Mouse (Mus musculus): Measurements from ENCODE around the gene Olfr1420.
"Not testable (repeated sequence)": the region's sequence is repeated elsewhere in the genome, so short reads cannot be mapped to it uniquely, and the experiment has no call there.

Gene Olfr1420

DNA sequence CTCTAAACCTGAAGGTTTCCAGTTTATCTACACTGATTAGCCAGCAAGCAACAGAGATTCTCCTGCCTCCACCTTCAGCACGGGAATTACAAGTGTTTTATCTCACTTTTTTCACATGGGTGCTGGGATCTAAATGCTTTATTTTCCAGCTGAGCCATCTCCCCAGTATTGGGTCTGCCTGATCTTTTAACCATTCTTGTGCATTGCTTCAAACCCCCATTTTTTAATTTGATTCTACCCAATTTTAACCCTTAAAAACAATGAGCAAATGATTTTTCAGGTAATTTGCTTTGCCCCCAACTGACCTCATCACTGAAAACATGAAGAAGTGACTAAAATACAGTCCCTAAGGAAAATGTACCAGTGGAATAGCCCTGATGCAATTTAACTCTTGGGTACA, at the start of gene Olfr1420:
Gene Olfr1420, plus strand, starts transcription at position 301 of the 400 bp plus-strand sequence.
- DNase-seq (ENCODE audit: low spot score), result no peak

DNA sequence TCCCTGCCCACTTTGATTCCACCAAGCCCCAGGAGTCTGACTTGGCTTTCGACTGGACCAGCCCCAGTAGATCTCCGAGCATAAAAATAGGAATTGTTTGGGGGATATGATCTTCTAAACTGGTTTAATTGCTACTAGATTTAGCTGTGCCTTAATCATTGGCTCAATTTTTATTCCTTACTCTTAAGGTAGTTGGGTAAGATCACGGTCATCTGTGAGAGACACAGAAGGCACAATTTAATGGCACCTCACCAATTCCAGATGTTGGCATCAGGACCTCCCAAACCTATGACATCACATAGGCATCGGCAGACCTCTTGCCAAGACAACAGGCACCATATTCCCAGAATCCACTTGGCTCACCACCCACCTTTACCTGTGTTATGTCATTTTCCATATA, 47.2 kb upstream of the Olfr1420 start, which contains the start of gene Olfr1417:
Gene Olfr1417, minus strand, starts transcription at position 101 of the 400 bp plus-strand sequence.
- DNase-seq (ENCODE audit: low spot score), result no peak

DNA sequence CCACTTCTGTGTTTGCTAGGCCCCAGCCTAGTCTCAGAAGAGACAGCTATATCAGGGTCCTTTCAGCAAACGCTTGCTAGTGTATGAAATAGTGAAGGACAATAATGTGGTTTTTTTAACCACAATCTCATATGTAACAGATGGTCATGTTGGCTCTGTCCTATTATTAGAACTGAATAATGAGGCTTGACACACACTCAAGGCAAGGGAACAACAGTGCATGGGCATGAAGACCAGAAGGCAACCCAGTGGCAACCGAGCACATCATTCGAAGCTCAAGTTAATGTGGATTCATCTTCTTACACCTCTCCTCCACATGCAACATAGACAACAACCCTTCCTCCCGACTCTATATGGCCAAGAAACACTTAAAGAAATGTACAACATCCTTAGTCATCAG, 40.0 kb upstream of the Olfr1420 start:
- no peak for DNase-seq (ENCODE audit: low spot score)

DNA sequence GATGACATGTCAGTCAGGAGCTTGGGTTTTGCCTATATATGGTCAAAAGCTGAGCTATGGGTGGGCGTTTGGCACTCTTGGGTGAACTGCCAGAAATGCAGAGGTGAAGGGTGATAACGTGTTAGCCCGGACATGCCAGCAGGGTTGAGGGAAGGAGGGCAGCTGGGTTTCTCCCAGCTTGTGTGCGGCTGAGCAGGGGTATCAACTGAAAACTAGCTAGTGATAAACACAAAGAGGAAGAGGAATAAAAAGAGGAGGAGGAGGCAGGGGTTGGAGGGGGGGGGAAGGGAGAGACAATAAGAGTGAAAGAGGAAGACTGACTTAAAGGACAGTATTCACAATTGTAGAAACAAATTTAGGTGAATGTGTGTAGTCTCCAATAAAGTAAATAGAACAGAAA, 33.7 kb upstream of the Olfr1420 start:
- DNase-seq (ENCODE audit: low spot score), result no peak

DNA sequence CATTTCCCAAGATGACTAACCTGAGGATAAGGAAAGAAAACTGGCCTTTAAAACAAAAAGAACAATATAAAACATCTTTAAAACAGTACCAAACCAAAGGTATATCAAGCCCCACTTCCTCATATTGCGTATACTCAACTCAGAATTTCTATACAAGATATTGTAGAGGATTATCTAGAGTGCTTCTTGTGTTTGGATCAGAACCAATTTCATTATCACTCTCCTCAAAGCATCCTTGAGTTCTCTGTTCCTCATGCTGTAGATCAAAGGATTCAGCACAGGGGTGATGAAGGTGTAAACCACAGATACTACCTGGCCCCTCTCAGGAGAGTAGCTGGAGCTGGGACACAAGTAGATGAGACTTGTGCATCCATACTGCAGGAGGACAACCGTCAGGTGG, 31.5 kb upstream of the Olfr1420 start:
- no peak for DNase-seq (ENCODE audit: low spot score)

DNA sequence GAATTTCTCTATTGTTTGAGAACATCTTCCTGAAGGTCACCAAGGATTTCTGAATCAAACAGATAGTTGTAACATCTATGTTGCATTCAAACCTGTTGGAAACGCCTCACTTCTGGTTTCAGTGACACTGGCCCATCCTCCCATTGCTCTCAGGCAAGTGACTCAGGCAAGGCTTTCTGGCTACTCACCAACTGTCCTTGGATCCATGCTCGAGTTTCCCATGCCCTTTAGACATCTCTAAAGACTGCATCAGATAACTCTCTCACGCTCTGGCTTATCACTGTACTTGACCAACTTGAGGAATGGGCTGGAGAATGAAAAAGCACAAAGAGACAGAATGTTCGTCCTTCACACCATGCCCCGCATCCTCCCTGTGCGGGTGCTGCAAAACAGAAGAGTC, 29.9 kb upstream of the Olfr1420 start:
- DNase-seq (ENCODE audit: low spot score), result no peak

DNA sequence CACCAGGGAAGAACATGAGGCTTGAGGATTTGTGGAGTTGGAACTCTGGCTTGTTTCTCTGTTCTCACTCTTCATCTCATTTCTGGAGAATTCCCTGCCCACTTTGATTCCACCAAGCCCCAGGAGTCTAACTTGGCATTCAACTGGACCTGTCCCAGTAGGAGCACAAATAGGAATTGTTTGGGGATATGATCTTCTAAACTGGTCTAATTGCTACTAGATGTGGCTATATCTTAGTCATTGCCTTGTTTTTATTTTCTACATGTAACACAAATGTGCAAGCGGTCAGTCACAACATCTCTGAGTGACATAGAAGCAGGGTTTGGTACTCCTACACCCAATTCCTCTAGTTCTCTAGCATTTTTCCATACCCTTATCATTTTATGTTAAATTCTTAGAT, 25.4 kb upstream of the Olfr1420 start, which contains the start of gene Olfr1418:
Gene Olfr1418, minus strand, starts transcription at position 101 of the 400 bp plus-strand sequence.
- DNase-seq (ENCODE audit: low spot score), result no peak

DNA sequence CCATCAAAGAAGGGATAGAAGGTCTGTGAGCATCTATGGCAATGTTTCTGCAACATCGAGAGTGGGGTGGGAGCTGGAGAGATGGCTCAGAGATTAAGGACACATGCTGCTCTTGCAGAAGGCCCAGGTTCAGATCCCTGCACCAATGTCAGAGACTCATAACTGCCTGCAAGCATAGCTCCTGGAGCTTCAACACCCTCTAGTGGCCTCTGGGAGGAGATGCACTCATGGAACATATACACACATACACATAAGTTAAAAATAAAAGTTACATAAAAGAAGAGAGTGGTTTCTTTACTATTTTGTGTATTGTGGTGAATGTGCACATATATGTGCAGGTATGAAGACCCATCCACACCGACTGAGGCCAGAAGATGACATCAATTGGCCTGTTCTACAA, 18.5 kb upstream of the Olfr1420 start:
- no peak for DNase-seq (ENCODE audit: low spot score)

DNA sequence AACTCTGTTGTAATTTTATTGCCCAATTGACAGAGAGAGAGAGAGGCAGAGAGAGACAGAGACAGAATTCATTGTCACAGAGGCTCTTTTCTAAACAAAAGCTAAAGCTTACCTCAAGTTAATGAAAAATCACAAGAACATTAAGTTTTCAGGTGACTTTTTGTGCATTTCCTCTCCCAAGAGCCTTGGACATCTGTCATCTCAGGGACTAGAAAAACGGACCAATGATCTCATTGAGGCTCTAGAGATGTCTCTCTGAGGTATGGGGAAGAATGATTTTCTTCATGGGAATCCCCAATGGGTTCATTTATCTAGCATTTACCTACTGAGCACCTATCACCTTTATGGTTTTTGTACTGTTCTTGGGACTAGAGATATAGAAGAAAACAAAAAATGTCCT, 11.4 kb upstream of the Olfr1420 start, which contains the start of gene Olfr1419:
Gene Olfr1419, minus strand, starts transcription at position 101 of the 400 bp plus-strand sequence.
- no peak for DNase-seq (ENCODE audit: low spot score)

DNA sequence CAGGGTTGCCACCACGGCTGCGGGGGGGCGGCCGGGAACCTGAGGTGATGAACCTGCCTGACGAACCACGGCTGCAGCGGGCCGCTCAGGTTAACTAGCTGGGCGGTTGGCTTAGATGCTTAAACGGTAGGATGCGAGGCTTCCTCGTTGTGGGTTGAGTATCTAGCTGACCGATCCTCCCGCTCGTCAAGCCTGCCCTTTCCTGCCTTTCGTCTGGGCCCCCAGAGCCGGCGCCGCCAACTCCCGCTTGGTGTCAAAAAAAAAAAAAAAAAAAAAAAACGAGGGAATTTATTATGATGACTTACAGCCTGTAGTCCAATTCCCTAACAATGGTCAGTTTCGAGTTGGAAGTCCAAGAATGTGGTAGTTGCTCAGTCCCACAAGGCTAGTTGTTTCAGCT, 8.0 kb upstream of the Olfr1420 start:
- DNase-seq (ENCODE audit: low spot score), result not testable (repeated sequence)

DNA sequence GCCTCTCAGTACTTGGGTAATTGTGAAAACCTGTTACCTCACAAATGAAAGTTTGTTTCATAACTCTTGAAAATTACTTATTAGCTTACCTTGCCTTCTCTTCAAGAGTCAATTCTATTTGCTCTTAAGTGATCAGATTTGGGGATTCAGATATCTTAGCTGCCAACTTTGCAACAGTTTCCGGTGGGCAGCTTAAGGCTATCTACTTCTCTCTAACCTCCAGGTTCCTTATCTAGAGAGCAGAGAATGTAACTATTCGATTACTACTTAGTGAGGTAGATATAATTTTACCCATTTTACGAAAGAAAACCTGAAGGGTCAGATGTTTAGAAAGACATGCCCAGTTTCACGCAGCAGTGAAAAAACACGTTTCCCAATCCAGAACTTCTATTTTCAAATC, 24.7 kb downstream of the Olfr1420 start:
- no peak for DNase-seq (ENCODE audit: low spot score)

DNA sequence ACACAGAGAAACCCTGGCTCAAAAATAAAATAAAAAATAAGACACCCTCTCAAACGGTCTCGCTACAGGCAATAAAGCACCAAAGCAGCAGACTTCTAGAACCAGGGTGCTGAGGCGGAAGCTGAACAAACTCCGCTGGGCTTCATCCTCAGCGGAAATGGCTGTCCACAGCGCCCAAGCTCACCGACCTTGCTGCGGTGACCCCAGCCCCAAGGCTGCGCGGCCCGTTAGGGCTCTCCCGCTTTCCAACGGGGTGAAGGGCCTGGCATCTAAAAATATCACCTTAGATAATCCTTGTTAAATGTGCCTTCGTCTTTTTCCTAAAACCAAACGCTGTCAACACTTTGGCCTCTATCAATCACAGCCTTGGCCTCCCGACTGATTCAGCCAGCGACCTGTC, 25.2 kb downstream of the Olfr1420 start:
- DNase-seq (ENCODE audit: low spot score), result peak; percentile 49

DNA sequence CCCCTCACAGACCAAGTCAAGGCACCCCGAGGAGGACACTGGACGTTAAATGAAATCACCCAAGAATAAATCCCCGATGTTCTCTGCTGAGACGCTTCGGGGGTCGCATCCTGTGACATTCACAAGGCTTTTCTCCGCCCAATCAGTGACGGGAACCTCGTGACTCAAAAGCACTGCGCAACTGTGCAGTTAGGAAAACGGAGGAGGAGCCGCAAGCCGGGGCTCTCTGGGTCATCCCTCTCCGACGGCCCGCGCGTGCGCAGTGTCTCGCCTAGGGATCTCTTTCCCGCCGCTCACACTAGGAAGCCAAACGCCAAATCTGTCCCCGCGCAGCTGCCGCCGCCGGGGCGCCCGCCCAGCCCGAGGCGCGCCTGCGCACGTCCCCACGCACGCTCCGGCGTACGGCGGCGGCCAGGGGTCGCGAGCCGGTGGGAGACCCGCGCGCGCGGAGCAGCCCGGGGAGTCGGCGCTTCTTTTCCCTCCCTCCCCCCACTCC, 25.7 kb downstream of the Olfr1420 start, which contains the start of gene Patl1:
Gene Patl1, plus strand, starts transcription at position 363 of the 496 bp plus-strand sequence.
- peak; percentile 98 for DNase-seq (ENCODE audit: low spot score)

DNA sequence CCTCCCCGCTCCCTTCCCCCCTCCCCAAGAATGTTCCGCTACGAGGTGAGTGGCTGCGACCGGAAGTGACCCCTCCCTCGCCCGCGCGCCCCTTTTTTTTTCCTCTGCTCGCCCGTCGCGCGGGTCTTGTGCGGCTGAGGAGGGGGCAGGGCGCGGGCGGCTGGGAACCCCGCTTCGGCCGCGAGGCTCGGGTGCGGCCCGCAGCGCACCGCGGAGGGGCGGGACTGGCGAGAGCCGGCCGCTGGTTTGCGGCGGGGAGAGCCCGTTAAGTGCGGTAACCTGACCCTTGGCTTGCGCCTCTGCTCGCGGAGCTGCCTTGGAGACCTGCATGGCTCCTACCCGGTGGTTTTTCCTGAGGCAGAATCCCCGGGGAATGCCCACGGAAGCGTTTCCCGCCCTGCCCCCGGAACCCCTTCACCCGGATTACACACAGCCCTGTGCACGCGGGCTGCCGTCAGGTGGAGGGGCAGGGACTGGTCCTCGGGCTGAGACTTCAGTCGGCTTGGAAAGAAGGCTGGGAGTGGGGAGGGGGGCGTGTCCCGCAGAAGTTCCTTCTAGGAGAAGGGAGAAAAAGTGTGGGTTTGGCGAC, 26.3 kb downstream of the Olfr1420 start:
- DNase-seq (ENCODE audit: low spot score), result peak; percentile 82

DNA sequence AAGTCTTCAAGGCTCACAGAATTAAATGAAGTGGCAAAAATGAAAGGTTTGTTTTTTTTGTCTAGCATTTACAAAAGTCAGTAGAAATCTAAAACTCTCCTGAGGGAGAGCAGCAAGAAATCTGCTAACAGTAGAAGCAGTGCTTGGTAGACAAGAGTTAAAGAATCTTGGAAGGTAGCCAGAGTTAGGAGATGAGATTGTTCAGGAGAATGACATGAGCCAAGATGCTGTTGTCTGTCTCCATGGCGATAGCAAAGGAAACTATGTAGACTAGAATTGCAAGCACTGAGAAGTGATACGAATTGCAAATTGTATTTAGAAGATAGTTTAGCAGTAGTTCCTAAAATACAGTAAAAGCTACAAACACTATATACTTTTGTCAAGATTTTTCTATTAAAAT, 29.4 kb downstream of the Olfr1420 start:
- no peak for DNase-seq (ENCODE audit: low spot score)

DNA sequence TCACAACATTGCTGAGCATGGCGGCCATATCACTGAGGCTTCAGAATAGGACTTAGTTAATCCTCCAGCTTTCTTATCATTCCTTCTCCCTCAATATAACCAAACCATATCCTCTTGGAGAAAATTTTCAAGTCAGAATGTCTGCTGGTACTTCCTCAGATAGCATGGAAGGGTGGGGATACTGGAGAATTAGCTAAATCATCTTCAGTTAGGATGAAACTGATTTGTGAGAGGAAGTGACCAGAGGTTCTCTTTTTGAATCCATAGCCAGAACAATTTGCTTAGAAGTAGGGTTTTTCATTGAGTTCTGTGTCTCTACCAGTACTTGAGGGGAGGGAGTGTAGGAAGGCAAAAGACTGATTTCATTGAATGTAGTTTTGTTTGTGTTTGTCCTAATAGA, 35.7 kb downstream of the Olfr1420 start:
- DNase-seq (ENCODE audit: low spot score), result no peak

DNA sequence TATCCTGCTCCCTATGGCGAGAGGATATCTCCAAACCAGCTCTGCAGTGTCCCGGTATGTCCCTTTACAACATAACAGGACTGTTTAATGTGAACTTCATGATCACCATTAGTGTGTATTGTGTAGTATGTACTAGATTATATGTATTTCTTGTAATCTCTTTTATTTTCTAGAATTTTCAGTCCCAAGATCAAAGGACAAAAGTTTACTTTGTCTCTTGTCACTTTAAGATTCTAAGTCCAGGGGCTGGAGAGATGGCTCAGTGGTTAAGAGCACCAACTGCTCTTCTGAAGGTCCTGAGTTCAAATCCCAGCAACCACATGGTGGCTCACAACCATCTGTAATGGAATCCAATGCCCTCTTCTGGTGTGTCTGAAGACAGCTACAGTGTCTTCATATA, 36.1 kb downstream of the Olfr1420 start:
- not testable (repeated sequence) for DNase-seq (ENCODE audit: low spot score)

DNA sequence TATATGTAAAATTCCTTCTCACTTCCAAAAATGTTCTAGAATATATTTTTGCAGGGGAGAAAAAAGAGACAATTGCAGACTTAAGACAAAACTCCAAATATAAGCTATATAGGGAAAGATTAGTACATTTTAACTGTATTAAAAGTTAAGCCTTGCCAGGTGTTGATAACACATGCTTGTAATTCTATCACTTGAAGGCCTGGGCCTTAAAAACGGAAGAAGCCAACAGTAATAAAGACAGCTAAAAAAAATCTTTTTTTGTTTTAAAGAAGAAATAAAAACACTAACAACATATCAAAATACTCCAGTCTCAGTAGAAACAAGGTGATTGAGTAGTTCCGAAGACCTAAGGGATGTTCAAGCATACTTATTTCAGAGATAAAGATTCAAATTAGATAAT, 40.0 kb downstream of the Olfr1420 start:
- no peak for DNase-seq (ENCODE audit: low spot score)

DNA sequence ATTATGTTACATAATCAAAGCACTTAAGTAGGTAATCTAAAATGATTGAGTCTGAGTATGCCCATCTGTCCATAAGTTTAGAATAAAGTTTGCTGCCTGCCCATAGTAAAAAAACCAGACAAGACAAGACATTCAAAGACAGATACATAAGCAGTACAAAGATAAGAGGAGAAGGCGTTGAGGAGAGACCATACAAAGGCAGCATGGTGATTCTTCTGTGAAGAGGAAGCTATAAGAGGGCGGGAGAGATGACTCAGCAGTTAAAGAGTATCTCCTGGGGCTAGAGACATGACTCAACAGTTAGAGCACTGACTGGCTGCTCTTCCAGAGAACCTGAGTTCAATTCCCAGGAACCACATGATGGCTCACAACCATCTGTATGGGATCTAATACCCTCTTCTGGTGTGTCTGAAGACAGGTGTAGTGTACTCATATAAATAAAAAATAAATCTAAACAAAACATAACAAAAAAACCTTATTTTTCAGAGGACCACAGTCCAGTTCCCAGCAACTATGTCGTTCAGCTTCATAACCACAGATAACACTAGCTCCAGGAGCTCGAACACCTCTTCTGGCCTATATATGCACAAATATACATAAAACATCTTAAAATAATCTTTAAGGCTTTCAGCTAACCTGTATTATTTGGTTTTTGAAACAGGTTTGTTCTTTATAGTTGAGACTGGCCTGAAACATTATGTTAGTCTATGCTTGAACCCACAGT, 41.8 kb downstream of the Olfr1420 start:
- DNase-seq (ENCODE audit: low spot score), result no peak

DNA sequence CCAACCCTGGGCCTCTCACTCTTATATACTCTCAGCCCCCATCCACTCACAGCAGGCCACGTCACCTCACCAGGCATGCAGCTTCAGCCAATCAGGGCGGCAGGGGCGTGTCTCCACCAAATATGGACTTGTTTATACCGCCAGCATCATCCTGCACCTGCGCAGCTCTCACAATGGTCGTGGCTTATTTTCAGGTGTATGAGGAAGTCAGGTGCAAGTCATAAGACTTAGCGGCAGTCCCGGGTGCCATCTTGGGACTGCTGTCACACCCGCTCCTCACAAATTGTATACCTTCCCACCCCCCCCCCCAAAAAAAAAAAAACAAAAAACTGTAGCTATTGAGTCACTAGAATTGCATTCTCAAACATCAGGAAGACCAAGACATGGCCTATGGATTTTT, 60.1 kb downstream of the Olfr1420 start:
- not testable (repeated sequence) for DNase-seq (ENCODE audit: low spot score)
